Mouse (Mus musculus): Measurements from ENCODE around the gene Amdhd1. TPM values are rescaled to one million over a fixed set of nuclear protein-coding genes. Genes with fewer than 3 reads are reported as not detected.

The Amdhd1 gene
- polyA plus RNA-seq, 1 experiment, result not detected

DNA sequence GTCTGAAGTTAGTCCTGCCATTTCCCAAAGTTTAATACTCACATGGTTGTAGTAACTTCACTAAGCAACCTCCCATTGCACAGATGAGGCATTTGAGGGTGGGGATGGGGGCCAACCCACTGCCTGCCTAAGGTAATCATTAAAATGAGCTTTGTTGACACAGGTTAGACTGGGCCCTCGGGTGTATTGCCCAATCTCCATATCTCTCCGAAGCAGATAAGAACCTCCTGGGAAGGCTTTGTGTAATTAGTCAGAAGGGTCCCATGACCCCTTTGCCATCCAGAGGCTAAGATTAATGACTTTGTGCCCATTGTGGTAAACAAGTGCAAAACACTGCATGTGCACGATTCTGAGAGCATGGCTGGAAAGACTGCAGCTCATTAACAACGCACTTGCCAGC lies 22.1 kb downstream of the Amdhd1 start:
- peaks cover 2% of the 10 kb centered on the region; the same call in 1 of the 2 replicates for H3K4me1 ChIP-seq (ENCODE audit: control insufficient read depth, insufficient read depth, low read length)
- H3K4me3 ChIP-seq (ENCODE audit: insufficient read depth, low read length), result no peak overlapping the region
- no peak overlapping the region for H3K27ac ChIP-seq (ENCODE audit: insufficient read depth, low read depth, low read length)
- TF ChIP-seq CTCF (IDR thresholded peaks at IDR 0.05; ENCODE audit: low read depth, low read length), result no peak
- no peak for TF ChIP-seq POLR2A (IDR thresholded peaks at IDR 0.05; ENCODE audit: borderline replicate concordance, low read depth, low read length)

DNA sequence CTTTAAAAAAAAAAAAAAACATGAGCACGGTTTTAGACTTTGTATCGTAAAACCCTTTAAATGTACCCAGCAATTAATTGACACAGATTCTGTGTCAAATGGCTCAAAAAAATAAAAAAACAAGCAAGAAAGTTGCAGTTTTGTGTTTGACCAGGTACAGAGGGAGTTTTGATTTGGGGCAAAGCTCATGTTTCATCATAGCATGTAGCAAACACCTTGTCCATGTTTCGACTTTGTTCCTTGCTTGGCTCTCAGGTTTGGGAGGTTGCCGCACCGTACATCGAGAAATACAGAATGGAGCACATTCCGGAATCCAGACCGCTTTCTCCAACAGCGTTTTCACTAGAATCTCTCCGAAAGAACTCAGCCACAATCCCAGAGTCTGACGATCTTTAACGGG lies 23.9 kb downstream of the Amdhd1 start:
- no peak for TF ChIP-seq POLR2A (IDR thresholded peaks at IDR 0.05; ENCODE audit: borderline replicate concordance, low read depth, low read length)
- TF ChIP-seq CTCF (IDR thresholded peaks at IDR 0.05; ENCODE audit: low read depth, low read length), result no peak
- no peak overlapping the region for H3K27ac ChIP-seq (ENCODE audit: insufficient read depth, low read depth, low read length)
- H3K4me3 ChIP-seq (ENCODE audit: insufficient read depth, low read length), result no peak overlapping the region
- peaks cover under 1% of the 10 kb centered on the region; the same call in 1 of the 2 replicates for H3K4me1 ChIP-seq (ENCODE audit: control insufficient read depth, insufficient read depth, low read length)

DNA sequence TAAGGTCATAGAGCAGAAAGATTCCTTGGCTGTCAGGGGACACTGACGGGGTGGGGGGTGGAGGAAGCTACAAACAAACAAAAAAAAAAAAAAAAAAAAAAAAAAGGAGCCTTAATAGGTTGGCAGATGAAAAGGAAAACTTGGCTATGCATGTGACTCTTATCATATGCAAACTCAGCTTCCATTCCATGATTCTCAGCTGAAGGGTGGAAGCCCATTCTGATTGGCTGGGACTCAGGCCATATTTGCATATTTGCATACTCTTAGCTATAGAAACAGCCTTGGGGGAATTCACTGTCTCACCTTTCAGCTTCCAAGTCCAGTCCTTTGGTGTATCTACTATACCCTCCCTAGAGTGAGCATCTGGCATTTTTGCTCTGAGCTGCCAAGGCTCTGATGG lies 24.4 kb downstream of the Amdhd1 start:
- TF ChIP-seq POLR2A (IDR thresholded peaks at IDR 0.05; ENCODE audit: borderline replicate concordance, low read depth, low read length) (no peak), CTCF (IDR thresholded peaks at IDR 0.05; ENCODE audit: low read depth, low read length) (no peak)
- Histone ChIP-seq H3K4me1 (ENCODE audit: control insufficient read depth, insufficient read depth, low read length) (no peaks in the 10 kb centered on the region), H3K27ac (ENCODE audit: insufficient read depth, low read depth, low read length) (no peak overlapping the region), H3K4me3 (ENCODE audit: insufficient read depth, low read length) (no peak overlapping the region)

DNA sequence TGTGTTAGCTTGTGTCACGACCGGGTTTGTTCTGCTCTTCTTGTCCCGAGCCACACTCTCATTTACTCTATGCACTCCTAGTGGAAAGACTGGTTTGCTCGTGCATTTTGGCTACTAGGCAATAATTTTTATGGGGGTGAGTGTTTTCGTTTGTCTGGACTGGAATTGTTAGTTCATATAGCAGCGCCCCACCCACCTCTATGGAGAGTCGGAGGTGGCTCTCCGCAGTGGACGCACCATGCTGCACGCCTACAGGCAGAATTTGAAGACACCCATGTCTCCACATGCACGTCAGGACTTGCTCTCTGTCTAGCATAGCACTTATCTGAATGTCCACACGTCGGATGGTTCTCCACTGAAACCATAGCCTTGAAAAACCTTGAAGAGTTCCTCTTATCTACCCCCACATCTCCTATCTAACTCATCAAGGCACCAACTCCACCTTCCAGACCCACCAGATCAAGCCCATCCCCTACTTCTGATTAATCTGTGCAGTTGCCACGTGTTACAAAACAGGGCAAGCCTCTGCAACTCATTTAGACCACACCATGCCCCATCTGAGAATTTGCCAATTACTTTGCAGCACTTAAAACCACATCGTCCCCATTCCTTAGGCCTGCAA lies 30.2 kb downstream of the Amdhd1 start:
- H3K4me1 ChIP-seq (ENCODE audit: control insufficient read depth, insufficient read depth, low read length), result no peaks in the 10 kb centered on the region
- no peak overlapping the region for H3K4me3 ChIP-seq (ENCODE audit: insufficient read depth, low read length)
- H3K27ac ChIP-seq (ENCODE audit: insufficient read depth, low read depth, low read length), result no peak overlapping the region
- TF ChIP-seq CTCF (IDR thresholded peaks at IDR 0.05; ENCODE audit: low read depth, low read length) (no peak), POLR2A (IDR thresholded peaks at IDR 0.05; ENCODE audit: borderline replicate concordance, low read depth, low read length) (no peak)

DNA sequence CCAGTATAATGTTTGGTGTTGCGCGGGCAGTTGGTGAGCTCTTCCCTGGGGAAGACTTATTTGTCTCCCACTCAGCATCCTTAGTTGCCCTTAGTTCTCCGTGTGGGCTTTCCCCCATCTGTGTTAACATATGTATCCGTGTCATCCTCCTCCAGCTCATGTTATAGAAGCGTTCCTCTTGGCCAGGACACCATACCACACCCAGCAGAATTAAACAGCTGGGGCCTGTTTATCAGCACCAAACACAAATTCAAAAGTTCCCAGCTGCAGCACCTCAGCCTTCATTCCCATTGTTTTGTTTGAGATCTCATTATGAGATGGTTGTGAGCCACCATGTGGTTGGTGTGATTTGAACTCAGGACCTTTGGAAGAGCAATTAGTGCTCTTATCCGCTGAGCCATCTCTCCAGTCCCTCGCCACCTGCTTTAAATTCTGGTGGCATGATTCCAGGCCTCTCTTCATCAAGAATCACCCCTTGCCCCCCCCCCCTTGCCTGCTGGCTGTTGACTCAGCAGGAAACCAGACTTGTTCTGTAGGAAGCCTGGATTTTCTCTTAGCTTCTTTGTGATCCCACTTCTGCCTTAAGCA lies 31.4 kb downstream of the Amdhd1 start:
- H3K27ac ChIP-seq (ENCODE audit: insufficient read depth, low read depth, low read length), result no peak overlapping the region
- H3K4me3 ChIP-seq (ENCODE audit: insufficient read depth, low read length), result no peak overlapping the region
- no peak for TF ChIP-seq CTCF (IDR thresholded peaks at IDR 0.05; ENCODE audit: low read depth, low read length)
- no peak for TF ChIP-seq POLR2A (IDR thresholded peaks at IDR 0.05; ENCODE audit: borderline replicate concordance, low read depth, low read length)
- H3K4me1 ChIP-seq (ENCODE audit: control insufficient read depth, insufficient read depth, low read length), result no peaks in the 10 kb centered on the region

DNA sequence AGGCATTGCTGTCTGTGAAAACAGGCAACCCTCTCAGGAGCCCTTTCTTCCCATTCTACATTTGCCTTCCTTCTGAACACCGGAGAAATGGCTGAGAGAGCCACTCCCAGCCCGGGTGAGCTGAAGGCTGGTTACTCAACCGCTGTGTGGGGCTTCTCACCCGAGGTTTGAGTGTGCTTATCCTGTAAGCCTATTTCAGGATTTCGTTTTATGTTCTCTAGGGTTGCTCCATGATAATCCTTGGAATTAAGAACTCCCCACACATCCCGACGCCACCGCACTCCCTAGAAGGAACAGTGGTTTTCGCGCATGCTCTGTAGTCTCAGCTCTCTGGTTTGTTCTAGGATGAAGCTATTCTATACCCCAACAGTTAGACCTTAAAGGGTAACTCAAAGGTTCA lies 38.5 kb downstream of the Amdhd1 start:
- TF ChIP-seq CTCF (IDR thresholded peaks at IDR 0.05; ENCODE audit: low read depth, low read length) (no peak), POLR2A (IDR thresholded peaks at IDR 0.05; ENCODE audit: borderline replicate concordance, low read depth, low read length) (no peak)
- H3K4me3 ChIP-seq (ENCODE audit: insufficient read depth, low read length), result no peak overlapping the region
- no peak overlapping the region for H3K27ac ChIP-seq (ENCODE audit: insufficient read depth, low read depth, low read length)
- H3K4me1 ChIP-seq (ENCODE audit: control insufficient read depth, insufficient read depth, low read length), result no peaks in the 10 kb centered on the region

DNA sequence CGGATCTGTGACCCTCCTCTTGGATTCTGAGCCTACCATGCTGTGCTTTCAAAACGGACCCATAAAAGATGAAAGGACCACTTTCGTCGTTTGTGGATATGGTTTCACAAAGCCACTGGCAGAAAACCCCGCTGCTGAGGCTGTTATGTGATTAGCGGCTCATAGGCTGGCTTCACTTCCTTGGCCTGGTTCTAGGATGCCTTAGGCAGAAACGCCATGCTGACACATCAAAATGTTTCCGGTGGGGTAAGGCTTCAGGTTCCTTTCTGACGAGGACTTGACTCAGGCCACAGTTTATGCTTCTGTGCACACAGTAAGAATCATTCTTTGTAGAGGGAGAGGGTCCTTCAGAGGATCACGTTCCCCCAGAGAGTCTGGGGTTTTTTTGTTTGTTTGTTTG lies 39.0 kb downstream of the Amdhd1 start:
- TF ChIP-seq CTCF (IDR thresholded peaks at IDR 0.05; ENCODE audit: low read depth, low read length), result no peak
- no peak for TF ChIP-seq POLR2A (IDR thresholded peaks at IDR 0.05; ENCODE audit: borderline replicate concordance, low read depth, low read length)
- Histone ChIP-seq H3K27ac (ENCODE audit: insufficient read depth, low read depth, low read length) (no peak overlapping the region), H3K4me3 (ENCODE audit: insufficient read depth, low read length) (no peak overlapping the region), H3K4me1 (ENCODE audit: control insufficient read depth, insufficient read depth, low read length) (no peaks in the 10 kb centered on the region)

DNA sequence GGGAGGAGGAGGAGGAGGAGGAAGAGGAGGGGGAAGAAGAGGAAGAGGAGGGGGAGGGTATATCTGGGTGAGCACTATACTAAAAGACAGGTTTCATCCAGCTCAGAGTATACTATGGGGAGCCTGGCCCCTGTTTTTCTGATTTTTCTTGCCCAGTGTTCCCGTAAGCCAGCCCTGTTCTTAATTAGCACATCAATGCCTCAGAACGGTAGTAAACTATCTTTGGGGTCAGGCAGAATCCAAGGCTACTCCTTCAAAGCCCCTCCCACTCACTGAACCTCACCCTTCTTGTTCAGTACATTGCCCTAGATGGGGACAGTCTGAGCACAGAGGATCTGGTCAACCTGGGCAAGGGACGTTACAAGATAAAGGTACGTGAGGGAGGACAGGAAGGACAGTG lies 49.4 kb downstream of the Amdhd1 start:
- no peak for TF ChIP-seq POLR2A (IDR thresholded peaks at IDR 0.05; ENCODE audit: borderline replicate concordance, low read depth, low read length)
- no peak for TF ChIP-seq CTCF (IDR thresholded peaks at IDR 0.05; ENCODE audit: low read depth, low read length)

DNA sequence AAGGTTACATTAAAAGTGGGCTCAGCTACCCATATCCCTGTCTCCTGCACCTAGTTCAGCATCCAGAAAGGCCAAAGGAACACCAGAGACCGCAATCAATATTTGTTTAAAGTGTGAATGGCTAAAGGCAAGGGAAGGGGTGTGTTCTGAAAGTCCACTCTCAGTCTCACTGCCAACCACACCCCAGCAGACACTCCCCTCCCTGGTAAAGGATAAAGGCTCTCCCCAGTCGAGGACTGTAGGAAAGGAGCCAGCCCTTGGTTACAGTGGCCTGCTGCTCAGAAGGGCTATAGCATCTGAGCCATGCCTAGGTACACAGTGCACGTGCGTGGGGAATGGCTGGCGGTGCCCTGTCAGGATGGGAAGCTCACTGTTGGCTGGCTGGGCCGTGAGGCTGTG lies 51.0 kb downstream of the Amdhd1 start:
- TF ChIP-seq POLR2A (IDR thresholded peaks at IDR 0.05; ENCODE audit: borderline replicate concordance, low read depth, low read length) (no peak), CTCF (IDR thresholded peaks at IDR 0.05; ENCODE audit: low read depth, low read length) (no peak)
- H3K4me3 ChIP-seq (ENCODE audit: insufficient read depth, low read length), result no peak overlapping the region
- no peak overlapping the region for H3K27ac ChIP-seq (ENCODE audit: insufficient read depth, low read depth, low read length)
- peaks cover 42% of the 10 kb centered on the region for H3K4me1 ChIP-seq (ENCODE audit: control insufficient read depth, insufficient read depth, low read length)

More for the DNA sequence above, 49.4 kb downstream of the Amdhd1 start:
- Histone ChIP-seq H3K4me1 (ENCODE audit: control insufficient read depth, insufficient read depth, low read length) (peaks cover 32% of the 10 kb centered on the region), H3K27ac (ENCODE audit: insufficient read depth, low read depth, low read length) (no peak overlapping the region), H3K4me3 (ENCODE audit: insufficient read depth, low read length) (no peak overlapping the region)

DNA sequence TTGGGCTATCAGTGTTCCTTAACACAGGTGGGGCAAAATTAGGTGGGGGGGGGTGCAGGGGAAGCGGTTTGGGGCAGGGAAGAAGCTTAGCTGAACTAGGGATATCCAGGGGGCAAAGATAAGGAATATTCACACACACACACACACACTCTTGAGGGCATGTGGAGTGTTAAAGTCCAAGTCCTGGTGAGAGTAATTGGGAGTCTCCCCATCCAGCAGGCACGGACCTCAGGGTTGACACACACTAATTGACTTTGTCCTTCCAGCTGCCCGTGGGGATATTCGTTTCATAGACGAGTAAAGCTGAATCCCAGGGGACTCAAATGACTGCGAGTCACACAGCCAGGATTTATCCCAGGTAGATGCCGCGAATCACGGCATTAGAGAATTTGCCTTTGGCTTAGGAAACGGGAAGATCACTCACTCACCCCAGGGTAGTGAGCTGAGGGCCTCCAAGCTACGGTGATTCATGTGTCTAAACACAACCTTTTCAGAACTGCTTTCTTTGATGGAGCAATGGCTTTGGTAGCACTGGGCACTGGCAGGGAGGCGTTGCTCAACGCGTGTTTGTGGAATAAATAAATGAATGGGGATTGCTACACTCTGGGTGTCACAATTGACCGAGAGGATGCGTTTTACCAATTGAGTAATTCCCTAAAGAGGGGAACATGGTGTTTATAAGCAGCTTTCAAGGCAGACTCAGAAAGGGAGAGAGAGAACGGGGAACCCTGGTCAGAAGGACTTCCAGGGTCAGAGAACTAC lies 51.6 kb downstream of the Amdhd1 start, which contains the start of gene Hal:
Hal (plus strand) TSS at position 703 of the 762 bp plus-strand sequence.
- TF ChIP-seq POLR2A (IDR thresholded peaks at IDR 0.05; ENCODE audit: borderline replicate concordance, low read depth, low read length), result no peak
- no peak for TF ChIP-seq CTCF (IDR thresholded peaks at IDR 0.05; ENCODE audit: low read depth, low read length)
- H3K27ac ChIP-seq (ENCODE audit: insufficient read depth, low read depth, low read length), result no peak within 1 kb of the TSS
- peaks cover 42% of the 10 kb centered on the region for H3K4me1 ChIP-seq (ENCODE audit: control insufficient read depth, insufficient read depth, low read length)
- H3K4me3 ChIP-seq (ENCODE audit: insufficient read depth, low read length), result no peak within 1 kb of the TSS

Data from bone marrow macrophage, adult 2 months (primary cell).